Mouse (Mus musculus) kidney, adult 9 months (tissue): Measurements from ENCODE around the gene Afg3l1.
"Not testable (repeated sequence)": the region's sequence is repeated elsewhere in the genome, so short reads cannot be mapped to it uniquely, and the experiment has no call there.

Source experiments
- DNase-seq: peaks from one replicate; pipeline ENCODE4 v3.0.0; 2022

Afg3l1 gene

GRCm38 (mm10) chr8:123477737-123478258, at the start of gene Afg3l1:
Gene Afg3l1 (plus strand): TSS chr8:123477903.
- peak; percentile 95 for DNase-seq

GRCm38 (mm10) chr8:123428343-123428893, 49.3 kb upstream of the Afg3l1 start:
- DNase-seq: no peak

GRCm38 (mm10) chr8:123428939-123429721, 48.6 kb upstream of the Afg3l1 start:
- DNase-seq: no peak

- not testable (repeated sequence) for DNase-seq
Measured at GRCm38 (mm10) chr8:123429722-123430013, 48.0 kb upstream of the Afg3l1 start.

- not testable (repeated sequence) for DNase-seq
Measured at GRCm38 (mm10) chr8:123430936-123431335, 46.8 kb upstream of the Afg3l1 start.

- no peak for DNase-seq
Measured at GRCm38 (mm10) chr8:123431616-123432365, 45.9 kb upstream of the Afg3l1 start.

- DNase-seq: no peak
Measured at GRCm38 (mm10) chr8:123432381-123432780, 45.3 kb upstream of the Afg3l1 start.

GRCm38 (mm10) chr8:123433241-123433974, 44.3 kb upstream of the Afg3l1 start:
- DNase-seq: not testable (repeated sequence)

GRCm38 (mm10) chr8:123441788-123442187, 35.9 kb upstream of the Afg3l1 start:
- DNase-seq: no peak

- no peak for DNase-seq
Measured at GRCm38 (mm10) chr8:123442351-123442750, 35.4 kb upstream of the Afg3l1 start.

- peak; percentile 99 for DNase-seq
Measured at GRCm38 (mm10) chr8:123442871-123443575, 34.7 kb upstream of the Afg3l1 start.

- peak; percentile 94 for DNase-seq
Measured at GRCm38 (mm10) chr8:123443576-123443921, 34.2 kb upstream of the Afg3l1 start.

GRCm38 (mm10) chr8:123444131-123444530, 33.6 kb upstream of the Afg3l1 start:
- no peak for DNase-seq

- DNase-seq: peak; percentile 59
Measured at GRCm38 (mm10) chr8:123445981-123446380, 31.7 kb upstream of the Afg3l1 start.

- DNase-seq: no peak
Measured at GRCm38 (mm10) chr8:123446799-123447198, 30.9 kb upstream of the Afg3l1 start.

GRCm38 (mm10) chr8:123450783-123451182, 26.9 kb upstream of the Afg3l1 start:
- DNase-seq: no peak

- not testable (repeated sequence) for DNase-seq
Measured at GRCm38 (mm10) chr8:123451747-123452146, 26.0 kb upstream of the Afg3l1 start.

GRCm38 (mm10) chr8:123452149-123452548, 25.6 kb upstream of the Afg3l1 start:
- DNase-seq: no peak

- no peak for DNase-seq
Measured at GRCm38 (mm10) chr8:123453291-123453690, 24.4 kb upstream of the Afg3l1 start.

GRCm38 (mm10) chr8:123453951-123454350, 23.8 kb upstream of the Afg3l1 start:
- no peak for DNase-seq

GRCm38 (mm10) chr8:123454559-123454958, 23.1 kb upstream of the Afg3l1 start:
- DNase-seq: no peak

GRCm38 (mm10) chr8:123463651-123464050, 14.1 kb upstream of the Afg3l1 start:
- DNase-seq: no peak
